Mouse (Mus musculus): ENCODE data around the gene Prx. TPM values are rescaled to one million over a fixed set of nuclear protein-coding genes. Genes with fewer than 3 reads are reported as not detected.

Prx gene
- 1.4 and 1.5 TPM in 2 replicates for polyA plus RNA-seq (2015; fragmentation: Nextera tagmentation; extraction: Ambion mirVana)

GRCm38 (mm10) chr7:27499036-27499435 is at the start of gene Prx:
Prx (plus strand) TSS chr7:27499324.
- no peak within 1 kb of the TSS for H3K9ac ChIP-seq
- H3K36me3 ChIP-seq = no peaks in the 10 kb centered on the region
- no peaks in the 10 kb centered on the region for H3K4me1 ChIP-seq (replicated peaks)
- 60% methylated on average over 3 of the region's 3 CpGs for WGBS
- no peaks in the 10 kb centered on the region for H3K9me3 ChIP-seq
- no peak for ATAC-seq (ENCODE audit: low FRiP score)
- H3K4me3 ChIP-seq = no peak within 1 kb of the TSS
- H3K27me3 ChIP-seq = no peaks in the 10 kb centered on the region
- H3K4me2 ChIP-seq = no peak within 1 kb of the TSS
- no peak within 1 kb of the TSS for H3K27ac ChIP-seq

GRCm38 (mm10) chr7:27451359-27451758 is 47.8 kb upstream of the Prx start:
- Histone ChIP-seq H3K36me3 (no peaks in the 10 kb centered on the region), H3K27me3 (peaks cover 11% of the 10 kb centered on the region), H3K4me2 (no peak overlapping the region), H3K4me3 (no peak overlapping the region), H3K27ac (no peak overlapping the region), H3K4me1 (replicated peaks) (peaks cover 19% of the 10 kb centered on the region), H3K9me3 (no peaks in the 10 kb centered on the region), H3K9ac (no peak overlapping the region)
- no peak for ATAC-seq (ENCODE audit: low FRiP score)
- 97% methylated on average over 2 of the region's 2 CpGs for WGBS

GRCm38 (mm10) chr7:27452206-27452770 is 46.8 kb upstream of the Prx start:
- Histone ChIP-seq H3K4me2 (no peak overlapping the region), H3K4me3 (no peak overlapping the region), H3K36me3 (no peaks in the 10 kb centered on the region), H3K27ac (no peak overlapping the region), H3K9me3 (no peaks in the 10 kb centered on the region), H3K4me1 (replicated peaks) (peaks cover 10% of the 10 kb centered on the region), H3K27me3 (peaks cover 11% of the 10 kb centered on the region), H3K9ac (no peak overlapping the region)
- 58% methylated on average over 13 of the region's 13 CpGs for WGBS
- no peak for ATAC-seq (ENCODE audit: low FRiP score)

GRCm38 (mm10) chr7:27454461-27455121 is 44.5 kb upstream of the Prx start:
- H3K9me3 ChIP-seq = no peaks in the 10 kb centered on the region
- no peak overlapping the region for H3K4me3 ChIP-seq
- no peak overlapping the region for H3K27ac ChIP-seq
- H3K4me2 ChIP-seq = no peak overlapping the region
- H3K4me1 ChIP-seq (replicated peaks) = no peaks in the 10 kb centered on the region
- H3K9ac ChIP-seq = no peak overlapping the region
- 0 out of 2 replicates have a peak, but pooled peaks cover 2% of the 10 kb centered on the region for H3K27me3 ChIP-seq
- no peaks in the 10 kb centered on the region for H3K36me3 ChIP-seq
- ATAC-seq (ENCODE audit: low FRiP score) = no peak
- 79% methylated on average over 10 of the region's 10 CpGs for WGBS

GRCm38 (mm10) chr7:27455273-27455672 is 43.9 kb upstream of the Prx start:
- Histone ChIP-seq H3K9me3 (no peaks in the 10 kb centered on the region), H3K36me3 (no peaks in the 10 kb centered on the region), H3K27me3 (0 out of 2 replicates have a peak, but pooled peaks cover 2% of the 10 kb centered on the region), H3K4me1 (replicated peaks) (no peaks in the 10 kb centered on the region), H3K27ac (no peak overlapping the region), H3K9ac (no peak overlapping the region), H3K4me2 (no peak overlapping the region), H3K4me3 (no peak overlapping the region)
- WGBS = 93% methylated on average over 3 of the region's 3 CpGs
- ATAC-seq (ENCODE audit: low FRiP score) = no peak

GRCm38 (mm10) chr7:27458614-27459013 is 40.5 kb upstream of the Prx start:
- no peak overlapping the region for H3K4me3 ChIP-seq
- no peaks in the 10 kb centered on the region for H3K27me3 ChIP-seq
- WGBS = 89% methylated on average over 4 of the region's 4 CpGs
- no peaks in the 10 kb centered on the region for H3K9me3 ChIP-seq
- H3K27ac ChIP-seq = no peak overlapping the region
- H3K4me1 ChIP-seq (replicated peaks) = no peaks in the 10 kb centered on the region
- H3K9ac ChIP-seq = no peak overlapping the region
- no peak overlapping the region for H3K4me2 ChIP-seq
- no peaks in the 10 kb centered on the region for H3K36me3 ChIP-seq
- no peak for ATAC-seq (ENCODE audit: low FRiP score)

- H3K27ac ChIP-seq = no peak overlapping the region
- no peaks in the 10 kb centered on the region for H3K9me3 ChIP-seq
- H3K4me1 ChIP-seq (replicated peaks) = no peaks in the 10 kb centered on the region
- no peak overlapping the region for H3K9ac ChIP-seq
- H3K36me3 ChIP-seq = no peaks in the 10 kb centered on the region
- no peak overlapping the region for H3K4me2 ChIP-seq
- no peaks in the 10 kb centered on the region for H3K27me3 ChIP-seq
- WGBS = 90% methylated on average over 5 of the region's 5 CpGs
- ATAC-seq (ENCODE audit: low FRiP score) = no peak
- no peak overlapping the region for H3K4me3 ChIP-seq
Observed at GRCm38 (mm10) chr7:27459640-27460039, 39.5 kb upstream of the Prx start.

- no peaks in the 10 kb centered on the region for H3K36me3 ChIP-seq
- no peak overlapping the region for H3K4me2 ChIP-seq
- H3K9ac ChIP-seq = no peak overlapping the region
- no peaks in the 10 kb centered on the region for H3K4me1 ChIP-seq (replicated peaks)
- 84% methylated on average over 6 of the region's 6 CpGs for WGBS
- H3K27ac ChIP-seq = no peak overlapping the region
- no peak for ATAC-seq (ENCODE audit: low FRiP score)
- no peak overlapping the region for H3K4me3 ChIP-seq
- no peaks in the 10 kb centered on the region for H3K9me3 ChIP-seq
- no peaks in the 10 kb centered on the region for H3K27me3 ChIP-seq
Observed at GRCm38 (mm10) chr7:27460477-27460876, 38.6 kb upstream of the Prx start.

- Histone ChIP-seq H3K27me3 (no peaks in the 10 kb centered on the region), H3K9me3 (no peaks in the 10 kb centered on the region), H3K9ac (no peak overlapping the region), H3K36me3 (no peaks in the 10 kb centered on the region), H3K4me1 (replicated peaks) (peaks cover 3% of the 10 kb centered on the region; the same call in 1 of the 2 replicates), H3K4me2 (no peak overlapping the region), H3K27ac (no peak overlapping the region), H3K4me3 (no peak overlapping the region)
- WGBS = 32% methylated on average over 4 of the region's 4 CpGs
- no peak for ATAC-seq (ENCODE audit: low FRiP score)
Observed at GRCm38 (mm10) chr7:27467648-27468047, 31.5 kb upstream of the Prx start.

GRCm38 (mm10) chr7:27471390-27472120 is 27.6 kb upstream of the Prx start:
- 93% methylated on average over 11 of the region's 11 CpGs for WGBS
- no peak for ATAC-seq (ENCODE audit: low FRiP score)
- Histone ChIP-seq H3K9ac (no peak overlapping the region), H3K4me1 (replicated peaks) (peaks cover 11% of the 10 kb centered on the region), H3K36me3 (peaks cover 6% of the 10 kb centered on the region; the same call in 1 of the 2 replicates), H3K27ac (no peak overlapping the region), H3K4me3 (no peak overlapping the region), H3K4me2 (no peak overlapping the region), H3K27me3 (no peaks in the 10 kb centered on the region), H3K9me3 (no peaks in the 10 kb centered on the region)

- WGBS = 46% methylated on average over 7 of the region's 7 CpGs
- no peak for ATAC-seq (ENCODE audit: low FRiP score)
- Histone ChIP-seq H3K4me3 (peak overlapping the region; percentile 56), H3K27ac (peak overlapping the region; percentile 86), H3K4me1 (replicated peaks) (peaks cover 11% of the 10 kb centered on the region), H3K4me2 (peak overlapping the region; percentile 69), H3K36me3 (peaks cover 11% of the 10 kb centered on the region; the same call in 1 of the 2 replicates), H3K9me3 (no peaks in the 10 kb centered on the region), H3K9ac (peak overlapping the region; percentile 35; the same call in 1 of the 2 replicates), H3K27me3 (no peaks in the 10 kb centered on the region)
Observed at GRCm38 (mm10) chr7:27472596-27472995, 26.5 kb upstream of the Prx start.

- Histone ChIP-seq H3K4me2 (peak within 1 kb of the TSS; percentile 69), H3K36me3 (peaks cover 11% of the 10 kb centered on the region; the same call in 1 of the 2 replicates), H3K9ac (peak within 1 kb of the TSS; percentile 67), H3K27ac (peak within 1 kb of the TSS; percentile 86), H3K9me3 (no peaks in the 10 kb centered on the region), H3K4me1 (replicated peaks) (peaks cover 11% of the 10 kb centered on the region), H3K4me3 (peak within 1 kb of the TSS; percentile 56), H3K27me3 (no peaks in the 10 kb centered on the region)
- under 1% methylated on average over 36 of the region's 36 CpGs for WGBS
- peak; percentile 92 for ATAC-seq (ENCODE audit: low FRiP score)
Observed at GRCm38 (mm10) chr7:27473156-27473834, 25.8 kb upstream of the Prx start, which contains the start of gene Sertad3. Sertad3 (plus strand) TSS chr7:27473768.

Data from hindbrain, embryonic 13.5 days (tissue).